Mouse (Mus musculus) T-cell, adult 66 days (primary cell): Measurements from ENCODE around the gene Ntrk1. TPM values are rescaled to one million over a fixed set of nuclear protein-coding genes. Genes with fewer than 3 reads are reported as not detected.

ENCODE experiments used
- total RNA-seq, 2 experiments: library from RNA; stranded (reverse); gene quantifications; 3 replicates in 1 of 2; 4 replicates in 1 of 2; pipeline ENCODE4 v1.2.4; 2023

The Ntrk1 gene
- not detected for total RNA-seq

DNA sequence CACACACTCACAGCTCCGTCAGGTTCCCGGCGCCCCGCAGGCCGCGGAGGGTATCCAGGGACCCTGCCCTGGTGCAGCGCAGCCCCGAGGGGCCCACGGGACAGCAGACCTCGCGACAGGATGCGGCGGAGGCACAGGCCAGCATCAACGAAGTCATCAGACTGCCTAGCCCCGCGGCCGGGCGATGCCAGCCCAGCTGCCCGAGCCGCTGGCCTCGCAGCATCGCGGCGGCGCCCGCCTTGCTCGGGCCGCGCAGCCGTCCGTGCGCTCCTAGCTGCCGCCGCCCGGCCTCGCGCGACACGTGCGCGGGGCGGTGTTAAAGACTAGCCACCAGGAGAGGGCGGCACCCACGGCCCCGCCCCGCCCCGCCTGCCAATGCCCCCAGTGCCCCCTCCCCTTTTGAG lies at the start of gene Ntrk1:
Ntrk1 (minus strand) TSS at position 241 of the 404 bp plus-strand sequence.

DNA sequence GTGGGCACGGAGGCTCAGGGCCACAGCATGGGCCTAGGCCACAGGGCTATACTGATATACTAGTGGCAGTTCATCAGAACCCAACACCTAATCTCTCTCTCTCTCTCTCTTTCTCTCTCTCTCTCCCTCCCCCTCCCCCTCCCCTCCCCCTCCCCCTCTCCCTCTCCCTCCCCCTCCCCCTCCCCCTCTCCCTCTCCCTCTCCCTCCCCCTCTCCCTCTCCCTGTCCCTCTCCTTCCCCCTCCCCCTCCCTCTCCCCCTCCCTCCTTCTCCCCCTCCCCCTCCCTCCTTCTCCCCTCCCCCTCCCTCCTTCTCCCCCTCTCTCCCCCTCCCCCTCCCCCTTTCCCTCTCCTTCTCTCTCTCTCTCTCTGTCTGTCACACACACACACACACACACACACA lies 29.2 kb upstream of the Ntrk1 start, which contains the start of gene Pear1:
Pear1 (minus strand) TSS at position 101 of the 400 bp plus-strand sequence.

DNA sequence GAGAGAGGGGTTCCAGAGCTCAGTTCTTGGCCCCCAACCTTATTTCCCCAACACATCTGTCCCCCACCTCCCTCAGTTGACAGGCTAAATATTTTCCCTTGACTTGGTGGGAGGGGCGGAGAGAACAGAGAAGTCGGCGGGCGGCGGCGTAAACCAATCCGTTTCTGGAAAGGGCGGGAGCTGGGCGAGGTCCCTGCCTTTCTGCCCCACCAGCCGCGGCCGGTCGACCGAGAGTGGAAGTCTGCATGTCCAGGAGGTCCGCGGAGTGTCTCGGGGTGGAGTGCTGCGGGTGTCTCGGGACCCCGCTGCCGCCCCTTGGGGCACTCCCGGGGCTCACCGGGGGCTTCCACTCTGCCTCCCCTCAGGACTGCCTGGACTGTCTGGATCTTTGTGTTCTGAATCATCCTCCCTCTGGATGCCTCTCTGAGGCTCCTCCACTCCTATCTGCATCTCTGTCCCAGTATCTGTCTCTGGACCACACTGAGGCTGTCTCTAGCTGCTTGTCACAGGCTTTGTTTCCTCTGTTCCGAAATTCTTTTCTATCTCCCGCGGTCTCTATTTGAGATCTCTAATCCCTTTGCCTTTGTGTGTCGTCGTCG lies 1.9 kb upstream of the Ntrk1 start, which contains the start of gene Insrr:
Insrr (plus strand) TSS at position 216 of the 599 bp plus-strand sequence.

DNA sequence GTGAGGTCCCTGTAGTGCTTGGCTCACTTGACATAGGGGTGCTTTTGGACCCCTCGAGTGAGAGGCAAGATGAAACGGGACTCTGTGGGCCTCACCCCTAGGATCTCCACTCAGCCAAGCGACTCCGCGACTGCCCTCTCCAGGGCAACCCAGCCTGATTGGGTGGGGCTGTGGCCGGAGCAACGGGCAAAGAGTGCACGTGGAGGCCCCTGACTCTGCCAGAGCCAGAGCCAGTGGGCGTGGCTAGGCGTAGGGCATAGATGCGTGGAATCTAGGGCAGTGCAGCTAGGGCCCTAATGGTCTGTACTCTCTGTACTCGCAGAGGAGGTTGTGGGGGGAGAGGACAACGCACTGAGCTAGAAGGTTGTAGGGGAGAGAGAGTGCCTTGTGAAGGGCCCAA lies 46.5 kb downstream of the Ntrk1 start, which contains the start of gene Lrrc71:
Lrrc71 (minus strand) TSS at position 195 of the 400 bp plus-strand sequence.

Other genes with a start within 250 kb of the Ntrk1 start
- gene Arhgef11, start 177.6 kb downstream of the Ntrk1 start, total RNA-seq: 10 to 100 TPM; 27.5 to 29.9 TPM
- gene Lrrc71, start 46.5 kb downstream of the Ntrk1 start, total RNA-seq: 1 to 10 TPM in 1 of 2 experiments, under 1 TPM in 1; 0.61 to 5.9 TPM
- under 1 TPM in 1 of 2 experiments, not detected in 1; 0.15 TPM for gene Insrr, start 1.8 kb upstream of the Ntrk1 start, total RNA-seq
- gene Pear1, start 29.1 kb upstream of the Ntrk1 start, total RNA-seq: 10 to 100 TPM; 35.6 to 35.9 TPM
- gene Sh2d2a, start 51.6 kb upstream of the Ntrk1 start, total RNA-seq: 100 to 1,000 TPM; 194 to 202 TPM
- 10 to 100 TPM; 57.4 to 65.0 TPM for gene Prcc, start 90.4 kb upstream of the Ntrk1 start, total RNA-seq
- gene Hdgf, start 111.2 kb upstream of the Ntrk1 start, total RNA-seq: 100 to 1,000 TPM; 103 to 104 TPM
- 100 to 1,000 TPM; 147 to 161 TPM for gene Mrpl24, start 124.3 kb upstream of the Ntrk1 start, total RNA-seq
- 10 to 100 TPM; 69.9 to 72.7 TPM for gene Isg20l2, start 135.2 kb upstream of the Ntrk1 start, total RNA-seq
- gene Rrnad1, start 135.6 kb upstream of the Ntrk1 start, total RNA-seq: 10 to 100 TPM; 31.8 to 33.3 TPM
- 1 to 10 TPM; 2.3 to 5.0 TPM for gene Crabp2, start 153.5 kb upstream of the Ntrk1 start, total RNA-seq
- gene Nes, start 175.9 kb upstream of the Ntrk1 start, total RNA-seq: not detected
- not detected for gene Bcan, start 205.1 kb upstream of the Ntrk1 start, total RNA-seq
- not detected for gene Hapln2, start 232.4 kb upstream of the Ntrk1 start, total RNA-seq
- 10 to 100 TPM; 21.9 to 34.1 TPM for gene Gpatch4, start 247.9 kb upstream of the Ntrk1 start, total RNA-seq